Mouse (Mus musculus) CH12.LX (cell line): ENCODE results near the gene Ovol3. TPM values are rescaled to one million over a fixed set of nuclear protein-coding genes. Genes with fewer than 3 reads are reported as not detected.

ENCODE experiments used
- DNase-seq: peaks from one replicate; pipeline ENCODE4 v3.0.0-alpha.2; 2013; ENCODE audit errors: extremely low read depth
- H3K27ac ChIP-seq: 2 replicates; pipeline ENCODE4 v1.5.1; 2012; ENCODE audit warnings: low read depth, mild to moderate bottlenecking, control low read depth, moderate library complexity; ENCODE audit not compliant: insufficient read depth
- H3K27me3 ChIP-seq: replicated peaks from 2 replicates; pipeline ENCODE3; 2012; ENCODE audit warnings: inconsistent platforms
- H3K36me3 ChIP-seq, 2 experiments: replicated peaks in 1 of 2; 2 replicates each; pipeline versions ENCODE3 to v1.6.1; 2012; ENCODE audit warnings: inconsistent platforms in 1 of 2, low read length in 1 of 2, mild to moderate bottlenecking in 1 of 2, mixed read lengths in 1 of 2, moderate library complexity in 1 of 2; ENCODE audit not compliant: control insufficient read depth in 1 of 2, insufficient read depth in 1 of 2
- H3K4me1 ChIP-seq, 2 experiments: 2 replicates each; pipeline ENCODE4 v1.6.1; 2012; ENCODE audit warnings: inconsistent platforms in 1 of 2, moderate library complexity in 1 of 2; ENCODE audit not compliant: insufficient read depth in 2 of 2, control insufficient read depth in 1 of 2
- H3K4me2 ChIP-seq: 2 replicates; pipeline ENCODE4 v1.6.1; 2012; ENCODE audit warnings: low read depth, mild to moderate bottlenecking, control low read depth; ENCODE audit not compliant: poor library complexity, insufficient read depth, severe bottlenecking
- H3K4me3 ChIP-seq, 3 experiments: fragments of 150-350 bp in 1 of 3; sonication (generic) in 1 of 3; replicated peaks in 1 of 3; 2 replicates each; pipeline versions ENCODE3 to v1.5.1; 2011 to 2012; ENCODE audit warnings: low read depth in 2 of 3, low read length in 2 of 3, mild to moderate bottlenecking in 2 of 3, moderate library complexity in 2 of 3, control low read depth in 1 of 3, improper control_type of control experiment in 1 of 3, inconsistent platforms in 1 of 3, mixed read lengths in 1 of 3; ENCODE audit not compliant: poor library complexity in 1 of 3
- H3K79me2 ChIP-seq: replicated peaks from 2 replicates; pipeline ENCODE4 v1.6.1; 2012; ENCODE audit warnings: mild to moderate bottlenecking, moderate library complexity; ENCODE audit not compliant: control insufficient read depth, poor library complexity, insufficient read depth, severe bottlenecking; ENCODE audit errors: extremely low read depth
- H3K9ac ChIP-seq: 2 replicates; pipeline ENCODE4 v1.6.1; 2012; ENCODE audit warnings: low read depth, mild to moderate bottlenecking, control low read depth, moderate library complexity; ENCODE audit not compliant: insufficient read depth
- H3K9me3 ChIP-seq: replicated peaks from 2 replicates; pipeline ENCODE3; 2012; ENCODE audit warnings: low read length, inconsistent platforms, mixed read lengths
- CHD1 ChIP-seq: IDR thresholded peaks from 2 replicates; pipeline ENCODE4 v1.6.1; 2012; ENCODE audit warnings: low read depth, low read length, improper control_type of control experiment, inconsistent platforms
- CTCF ChIP-seq, 2 experiments: IDR thresholded peaks in 1 of 2; conservative IDR thresholded peaks in 1 of 2; 2 replicates each; pipeline ENCODE4 v1.5.1; 2011 to 2012; ENCODE audit warnings: low read depth in 2 of 2, low read length in 2 of 2, improper control_type of control experiment in 1 of 2, inconsistent platforms in 1 of 2, mild to moderate bottlenecking in 1 of 2, moderate library complexity in 1 of 2
- E2F4 ChIP-seq: IDR thresholded peaks from 2 replicates; pipeline ENCODE4 v1.6.1; 2011; ENCODE audit warnings: low read depth, low read length, improper control_type of control experiment; ENCODE audit not compliant: insufficient replicate concordance
- ELF1 ChIP-seq: IDR thresholded peaks from 2 replicates; pipeline ENCODE4 v1.6.1; 2014; ENCODE audit warnings: low read depth, mild to moderate bottlenecking, inconsistent platforms, low read length, improper control_type of control experiment
- EP300 ChIP-seq: IDR thresholded peaks from 2 replicates; pipeline ENCODE4 v1.6.1; 2011; ENCODE audit warnings: low read length, improper control_type of control experiment
- JUN ChIP-seq: IDR thresholded peaks from 2 replicates; pipeline ENCODE4 v1.6.1; 2011; ENCODE audit warnings: low read depth, mild to moderate bottlenecking, low read length, improper control_type of control experiment, moderate library complexity; ENCODE audit not compliant: insufficient read depth
- MAFK ChIP-seq: IDR thresholded peaks from 2 replicates; pipeline ENCODE4 v1.6.1; 2011; ENCODE audit warnings: low read length, improper control_type of control experiment; ENCODE audit not compliant: insufficient replicate concordance
- MAX ChIP-seq: IDR thresholded peaks from 2 replicates; pipeline ENCODE4 v1.6.1; 2011; ENCODE audit warnings: low read length, improper control_type of control experiment
- MAZ ChIP-seq: IDR thresholded peaks from 2 replicates; pipeline ENCODE4 v1.6.1; 2012; ENCODE audit warnings: low read depth, mild to moderate bottlenecking, inconsistent platforms, low read length, improper control_type of control experiment, moderate library complexity
- MEF2A ChIP-seq: IDR thresholded peaks from 2 replicates; pipeline ENCODE4 v1.6.1; 2014; ENCODE audit warnings: low read depth, mild to moderate bottlenecking, inconsistent platforms, low read length, improper control_type of control experiment, borderline replicate concordance
- NELFE ChIP-seq: IDR thresholded peaks from 2 replicates; pipeline ENCODE4 v1.6.1; 2011; ENCODE audit warnings: low read depth, low read length, improper control_type of control experiment
- POLR2A ChIP-seq: IDR thresholded peaks from 2 replicates; pipeline ENCODE4 v1.6.1; 2011; ENCODE audit warnings: low read depth, mild to moderate bottlenecking, improper control_type of control experiment, low read length
- POLR2AphosphoS2 ChIP-seq: IDR thresholded peaks from 2 replicates; pipeline ENCODE4 v1.6.1; 2011; ENCODE audit warnings: low read depth, low read length, improper control_type of control experiment
- SIN3A ChIP-seq: IDR thresholded peaks from 2 replicates; pipeline ENCODE4 v1.6.1; 2012; ENCODE audit warnings: low read length, improper control_type of control experiment, inconsistent platforms
- SMC3 ChIP-seq: IDR thresholded peaks from 2 replicates; pipeline ENCODE4 v1.6.1; 2011; ENCODE audit warnings: low read depth, low read length, improper control_type of control experiment
- TCF12 ChIP-seq: IDR thresholded peaks from 2 replicates; pipeline ENCODE4 v1.6.1; 2014; ENCODE audit warnings: low read depth, mild to moderate bottlenecking, inconsistent platforms, low read length, improper control_type of control experiment
- UBTF ChIP-seq: IDR thresholded peaks from 2 replicates; pipeline ENCODE4 v1.6.1; 2012; ENCODE audit warnings: low read depth, mild to moderate bottlenecking, inconsistent platforms, low read length, improper control_type of control experiment, moderate library complexity
- USF2 ChIP-seq: conservative IDR thresholded peaks from 2 replicates; pipeline ENCODE4 v1.6.1; 2011; ENCODE audit warnings: low read depth, low read length, improper control_type of control experiment
- ZNF384 ChIP-seq: IDR thresholded peaks from 2 replicates; pipeline ENCODE4 v1.6.1; 2012; ENCODE audit warnings: low read depth, low read length, improper control_type of control experiment, inconsistent platforms
- dilution Hi-C: fragments of 300-500 bp; cut with MboI; formaldehyde crosslinking; loops from 2 replicates; pipeline ENCODE4 v1.14.3; 2020; ENCODE audit warnings: low sequenced_read_pairs; ENCODE audit not compliant: extremely low pct_unique_long_range_greater_than_20kb, extremely low pct_ligation_motif_present
- in situ Hi-C: fragments of 300-500 bp; cut with MboI; formaldehyde crosslinking; loops from 3 replicates; pipeline ENCODE4 v1.14.3; 2019; ENCODE audit warnings: low sequenced_read_pairs, low pct_ligation_motif_present, low pct_unique_long_range_greater_than_20kb, mixed read lengths
- polyA plus RNA-seq: library from polyadenylated mRNA; unstranded; fragments of >175 nt; gene quantifications from 2 replicates; pipeline ENCODE4 v1.2.1, GENCODE M21; 2012; ENCODE audit warnings: low read depth; ENCODE audit not compliant: insufficient read length
- total RNA-seq, 2 experiments: library from RNA; depleted of rRNA; stranded (reverse); fragments of 300-350 nt in 1 of 2; fragments of >200 nt in 1 of 2; gene quantifications; 2 replicates each; pipeline ENCODE4 v1.2.3; 2012 to 2014

Gene Ovol3
- total and polyA plus RNA-seq, 3 experiments, result 0.42 to 4.3 (median 2.8) TPM

DNA sequence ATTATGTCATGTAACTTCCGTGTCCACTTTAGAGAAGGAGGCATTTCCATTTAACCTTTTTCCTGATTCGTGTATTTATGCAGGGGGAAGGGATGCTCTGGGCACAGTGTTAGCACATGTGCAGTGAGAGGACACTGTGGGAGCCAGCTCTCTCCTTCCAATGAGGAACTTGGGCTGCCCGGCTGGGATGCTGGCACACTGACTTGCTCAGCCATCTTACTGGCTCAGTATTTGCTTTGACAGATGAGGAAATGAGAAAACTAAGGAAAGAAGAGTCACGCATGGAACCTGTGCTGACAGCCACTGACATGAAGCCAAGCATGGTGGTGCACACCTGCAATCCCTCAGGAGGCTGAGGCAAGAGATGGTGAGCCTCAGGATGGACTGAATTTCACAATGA is 34.1 kb upstream of the Ovol3 start:
- TF ChIP-seq ZNF384 (no peak), POLR2A (no peak), POLR2AphosphoS2 (no peak), ELF1 (no peak)
- in situ Hi-C loops, result no loop called here
- no peaks in the 10 kb centered on the region for H3K27me3 ChIP-seq
- H3K79me2 ChIP-seq, result no peaks in the 10 kb centered on the region
- dilution Hi-C loops, result no loop called here
- no peak for DNase-seq
- no peak overlapping the region for H3K9ac ChIP-seq
- no peak overlapping the region for H3K27ac ChIP-seq
- H3K36me3 ChIP-seq, result peaks cover 58 to 90% of the 10 kb centered on the region in 2 experiments
- no peak overlapping the region for H3K4me3 ChIP-seq
- H3K4me2 ChIP-seq, result no peak overlapping the region
- H3K9me3 ChIP-seq, result no peaks in the 10 kb centered on the region
- peaks cover 0 to 8% of the 10 kb centered on the region in 2 experiments; a peak in 2 of 4 replicates for H3K4me1 ChIP-seq

DNA sequence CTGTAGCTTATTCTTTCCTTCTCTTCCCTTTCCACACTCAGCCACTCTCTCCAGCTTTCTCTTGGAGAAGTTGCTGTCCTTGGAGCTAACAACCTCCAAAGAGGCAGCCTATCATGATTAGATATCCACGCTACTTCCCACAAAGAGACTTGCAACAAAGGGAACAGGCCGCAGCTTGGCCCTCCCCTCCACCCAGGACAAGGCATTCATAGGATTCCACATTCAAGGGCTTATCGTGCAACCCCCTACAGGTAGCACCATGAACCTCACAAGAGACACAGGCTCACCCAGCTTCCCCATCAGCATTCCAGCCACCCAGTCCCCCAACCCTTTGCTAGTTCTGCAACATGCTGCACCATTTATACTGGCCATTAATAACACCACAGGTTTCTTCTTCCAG is 31.3 kb upstream of the Ovol3 start:
- H3K4me2 ChIP-seq, result no peak overlapping the region
- no peaks in the 10 kb centered on the region for H3K79me2 ChIP-seq
- H3K36me3 ChIP-seq, result peaks cover 69 to 88% of the 10 kb centered on the region in 2 experiments
- no peak overlapping the region for H3K27ac ChIP-seq
- peaks cover 0 to 5% of the 10 kb centered on the region in 2 experiments; a peak in 2 of 4 replicates for H3K4me1 ChIP-seq
- H3K9ac ChIP-seq, result no peak overlapping the region
- H3K27me3 ChIP-seq, result no peaks in the 10 kb centered on the region
- H3K9me3 ChIP-seq, result no peaks in the 10 kb centered on the region
- DNase-seq, result no peak
- TF ChIP-seq CTCF (conservative IDR thresholded peaks at IDR 0.05 in 1 of 2, IDR thresholded peaks at IDR 0.05 in 1 of 2; ENCODE audit: low read depth in 2 of 2, low read length in 2 of 2) (no peak), UBTF (no peak), TCF12 (no peak), EP300 (no peak), POLR2AphosphoS2 (no peak), JUN (no peak), SMC3 (no peak), MAZ (no peak), CHD1 (no peak), ZNF384 (no peak), SIN3A (no peak), E2F4 (no peak), NELFE (no peak)
- H3K4me3 ChIP-seq, result no peak overlapping the region
- in situ Hi-C loops, result no loop called here
- dilution Hi-C loops, result no loop called here

DNA sequence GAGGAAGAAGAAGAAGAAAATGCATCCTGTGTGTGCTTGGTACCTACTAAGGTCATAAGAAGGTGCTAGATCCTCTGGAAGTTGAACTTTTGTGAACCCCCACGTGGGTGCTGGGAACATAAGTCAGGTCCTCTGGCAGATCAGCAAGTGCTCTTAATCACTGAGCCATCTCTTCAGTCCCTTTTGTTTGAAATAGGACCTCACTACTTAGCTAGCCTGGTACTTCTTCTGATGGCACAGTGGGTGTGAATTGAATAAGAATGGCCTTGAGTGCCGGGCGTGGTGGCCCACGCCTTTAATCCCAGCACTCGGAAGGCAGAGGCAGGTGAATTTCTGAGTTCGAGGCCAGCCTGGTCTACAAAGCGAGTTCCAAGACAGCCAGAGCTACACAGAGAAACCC is 30.4 kb upstream of the Ovol3 start:
- peaks cover 66 to 88% of the 10 kb centered on the region in 2 experiments for H3K36me3 ChIP-seq
- no peak for DNase-seq
- dilution Hi-C loops (no loop called here), in situ Hi-C loops (no loop called here)
- H3K4me1 ChIP-seq, result peaks cover 0 to 5% of the 10 kb centered on the region in 2 experiments; a peak in 2 of 4 replicates
- no peak overlapping the region for H3K4me2 ChIP-seq
- TF ChIP-seq SIN3A (no peak), USF2 (no peak), MAX (no peak), MAFK (no peak), UBTF (no peak), MEF2A (no peak), POLR2AphosphoS2 (no peak)
- H3K4me3 ChIP-seq, result no peak overlapping the region
- H3K79me2 ChIP-seq, result no peaks in the 10 kb centered on the region
- H3K27me3 ChIP-seq, result no peaks in the 10 kb centered on the region
- no peak overlapping the region for H3K9ac ChIP-seq
- no peak overlapping the region for H3K27ac ChIP-seq
- H3K9me3 ChIP-seq, result no peaks in the 10 kb centered on the region
